ENCODE assay signal across 8 mouse cellular contexts in the genomic region with DNA sequence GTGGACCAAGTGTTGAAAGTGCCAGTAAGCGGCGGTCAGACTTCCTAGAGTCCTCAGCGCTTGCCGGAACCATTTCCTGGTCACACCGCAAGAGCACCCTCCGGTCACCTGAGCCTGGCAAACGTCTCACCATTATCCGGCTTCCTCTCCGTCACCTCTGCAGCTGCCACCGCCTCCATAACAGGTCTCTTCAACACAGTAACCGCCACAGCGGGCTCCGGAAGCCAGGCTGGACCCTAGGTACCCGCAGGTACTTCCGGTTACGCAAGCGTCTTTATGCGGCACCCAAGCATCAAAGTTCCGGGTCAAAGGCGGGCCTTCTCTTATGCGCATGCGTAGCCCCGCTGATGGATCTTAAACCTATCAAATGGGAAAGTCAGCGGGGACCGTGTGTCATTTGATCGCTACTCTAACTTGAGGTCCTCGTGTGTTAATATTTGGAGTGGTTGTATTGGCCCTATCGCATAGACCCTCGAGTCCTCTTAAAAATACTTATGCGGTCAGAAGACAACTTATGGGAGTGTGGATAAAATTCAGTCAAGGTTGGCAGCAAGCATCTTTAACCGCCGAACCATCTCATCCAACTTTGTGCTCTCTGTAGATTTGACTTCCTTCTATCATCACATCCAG. TPM values are rescaled to one million over a fixed set of nuclear protein-coding genes. Genes with fewer than 3 reads are reported as not detected.
DNase-seq lines count a peak whose midpoint lies in the region; ATAC-seq and TF ChIP-seq lines count a peak whose summit lies in the region.

TSS of gene Ccdc97 (minus strand) at position 301 of the 630 bp plus-strand sequence.

- peak; percentile 93 for DNase-seq in 3T3-L1 (ENCODE audit: low read depth, low spot score)
- DNase-seq in adrenal gland, postnatal 4 days (ENCODE audit: low spot score in 2 of 2): peak; percentile 56 to 83
- peak; percentile 98 for DNase-seq in embryonic facial prominence, embryonic 14.5 days (ENCODE audit: low spot score)
- DNase-seq in heart, adult 2 months: peak; percentile 93 to 95
- DNase-seq in kidney, adult 8-10 months: peak; percentile 94 to 95
- DNase-seq in spleen, postnatal 10 days (ENCODE audit: low spot score in 2 of 2): peak; percentile 88 to 91

- H3K36me3 ChIP-seq in embryonic facial prominence, embryonic 14.5 days (ENCODE audit: control insufficient read depth, insufficient read depth, low read length): peaks cover 63% of the 10 kb centered on the region
- H3K36me3 ChIP-seq in heart, adult 2 months (ENCODE audit: control insufficient read depth, insufficient read depth, low read length): no peaks in the 10 kb centered on the region; the same call in 1 of the 2 replicates
- H3K36me3 ChIP-seq in limb, embryonic 13.5 days: peaks cover 59% of the 10 kb centered on the region
- H3K36me3 ChIP-seq in midbrain, embryonic 16.5 days (ENCODE audit: control insufficient read depth, insufficient read depth, low read length): peaks cover 45% of the 10 kb centered on the region

- 0 out of 2 replicates have a peak, but pooled peaks have one; percentile 8 for TF ChIP-seq CTCF in heart, adult 2 months (IDR thresholded peaks at IDR 0.05)

- H3K9me3 ChIP-seq in embryonic facial prominence, embryonic 14.5 days (ENCODE audit: control insufficient read depth, low read length): no peaks in the 10 kb centered on the region
- no peaks in the 10 kb centered on the region for H3K9me3 ChIP-seq in limb, embryonic 13.5 days
- H3K9me3 ChIP-seq in midbrain, embryonic 16.5 days (replicated peaks; ENCODE audit: control insufficient read depth, low read length, poor library complexity, severe bottlenecking): no peaks in the 10 kb centered on the region

- intact Hi-C loops in heart, adult 2 months (cut with DNase I): loop anchor here (2.0 kb wide), 1 partner anchor 60 kb away; the partner anchor contains the start of genes Bckdha and Exosc5

- peak; percentile 68; the same call in 1 of the 2 replicates for TF ChIP-seq EP300 in heart, adult 2 months (IDR thresholded peaks at IDR 0.05; ENCODE audit: insufficient read depth, low read depth, low read length)

- H3K79me2 ChIP-seq in heart, adult 2 months (replicated peaks; ENCODE audit: control insufficient read depth, insufficient read depth, low read length): no peaks in the 10 kb centered on the region

- peak within 1 kb of the TSS; percentile 93 for H3K4me2 ChIP-seq in embryonic facial prominence, embryonic 14.5 days (ENCODE audit: low read depth, low read length)
- peak within 1 kb of the TSS; percentile 90 for H3K4me2 ChIP-seq in limb, embryonic 13.5 days (replicated peaks)
- H3K4me2 ChIP-seq in midbrain, embryonic 16.5 days (ENCODE audit: low read length): peak within 1 kb of the TSS; percentile 70

- ATAC-seq in embryonic facial prominence, embryonic 14.5 days (ENCODE audit: low read depth): peak; percentile 87
- ATAC-seq in limb, embryonic 13.5 days (ENCODE audit: low FRiP score, low read depth): peak; percentile 82
- peak; percentile 87 for ATAC-seq in midbrain, embryonic 16.5 days

- peak within 1 kb of the TSS; percentile 77 for H3K4me3 ChIP-seq in embryonic facial prominence, embryonic 14.5 days (ENCODE audit: low read depth, low read length)
- H3K4me3 ChIP-seq in heart, adult 2 months: peak within 1 kb of the TSS; percentile 80
- H3K4me3 ChIP-seq in limb, embryonic 13.5 days: peak within 1 kb of the TSS; percentile 66
- peak within 1 kb of the TSS; percentile 66 for H3K4me3 ChIP-seq in midbrain, embryonic 16.5 days (ENCODE audit: low read depth, low read length)

- 5% methylated on average over 29 of the region's 32 CpGs for WGBS in embryonic facial prominence, embryonic 14.5 days
- 2% methylated on average over 32 of the region's 32 CpGs for whole genome bisulfite sequencing in heart, adult 2 months
- 4% methylated on average over 32 of the region's 32 CpGs for WGBS in limb, embryonic 13.5 days
- WGBS in midbrain, embryonic 16.5 days: 4% methylated on average over 32 of the region's 32 CpGs

- TF ChIP-seq POLR2A in heart, adult 2 months (IDR thresholded peaks at IDR 0.05; ENCODE audit: insufficient read depth, low read depth, low read length): peak; percentile 86

- peaks cover 11% of the 10 kb centered on the region for H3K4me1 ChIP-seq in embryonic facial prominence, embryonic 14.5 days (ENCODE audit: control insufficient read depth, insufficient read depth, low read length)
- peaks cover 6% of the 10 kb centered on the region for H3K4me1 ChIP-seq in heart, adult 2 months (ENCODE audit: control insufficient read depth, insufficient read depth, low read length)
- H3K4me1 ChIP-seq in limb, embryonic 13.5 days: peaks cover 18% of the 10 kb centered on the region
- H3K4me1 ChIP-seq in midbrain, embryonic 16.5 days (ENCODE audit: control insufficient read depth, insufficient read depth, low read length): peaks cover 16% of the 10 kb centered on the region

- peak within 1 kb of the TSS; percentile 80 for H3K9ac ChIP-seq in embryonic facial prominence, embryonic 14.5 days (ENCODE audit: low read depth, low read length)
- peak within 1 kb of the TSS; percentile 90 for H3K9ac ChIP-seq in heart, adult 2 months (ENCODE audit: low read depth, low read length)
- H3K9ac ChIP-seq in limb, embryonic 13.5 days: peak within 1 kb of the TSS; percentile 74
- H3K9ac ChIP-seq in midbrain, embryonic 16.5 days (ENCODE audit: low read depth, low read length): peak within 1 kb of the TSS; percentile 74

- H3K27me3 ChIP-seq in embryonic facial prominence, embryonic 14.5 days (replicated peaks; ENCODE audit: control insufficient read depth, insufficient read depth, low read length): no peaks in the 10 kb centered on the region
- H3K27me3 ChIP-seq in heart, adult 2 months (ENCODE audit: control insufficient read depth, insufficient read depth, low read length): no peaks in the 10 kb centered on the region
- no peaks in the 10 kb centered on the region for H3K27me3 ChIP-seq in limb, embryonic 13.5 days
- H3K27me3 ChIP-seq in midbrain, embryonic 16.5 days (ENCODE audit: control insufficient read depth, insufficient read depth, low read depth, low read length): no peaks in the 10 kb centered on the region

- H3K27ac ChIP-seq in embryonic facial prominence, embryonic 14.5 days (replicated peaks; ENCODE audit: low read depth, low read length): peak within 1 kb of the TSS; percentile 65
- H3K27ac ChIP-seq in heart, adult 2 months: peak within 1 kb of the TSS; percentile 97
- H3K27ac ChIP-seq in limb, embryonic 13.5 days: peak within 1 kb of the TSS; percentile 69; the same call in 1 of the 2 replicates
- peak within 1 kb of the TSS; percentile 82 for H3K27ac ChIP-seq in midbrain, embryonic 16.5 days (ENCODE audit: low read length)

RNA-seq across cellular contexts. Expression of gene Ccdc97, which starts in this region (rescaled TPM):
- 10 to 100 TPM; 49.4 to 51.5 TPM for total RNA-seq in adrenal gland, postnatal 4 days (2021)
- 25.1 and 28.0 TPM in 2 replicates for polyA plus RNA-seq in embryonic facial prominence, embryonic 14.5 days (2014; fragmentation: Nextera tagmentation; extraction: Ambion mirVana)
- 10 to 100 TPM; 51.8 to 59.3 TPM for total RNA-seq in heart, adult 2 months (2021)
- 62.9 and 72.6 TPM in 2 replicates for polyA plus RNA-seq in heart, adult 2 months (2012; rRNA removed)
- 22.0 and 24.6 TPM in 2 replicates for polyA plus RNA-seq in limb, embryonic 13.5 days (2015; fragmentation: Nextera tagmentation; extraction: Ambion mirVana)
- polyA plus RNA-seq in midbrain, embryonic 16.5 days (2015; fragmentation: Nextera tagmentation; extraction: Ambion mirVana): 32.1 and 36.8 TPM in 2 replicates

Comparison
In these comparisons a context has a peak if more than half of its experiments do, and no peak if none do; other contexts are left out.
1. Peak in every context shown above with its lines: DNase-seq, ATAC-seq, H3K4me3 ChIP-seq and H3K27ac ChIP-seq.